Mouse (Mus musculus) thymus, postnatal 14 days (tissue): ENCODE measurements around the gene Dbx1.

Source experiments
- DNase-seq: peaks from one replicate; pipeline ENCODE4 v3.0.0; 2021

Gene Dbx1

DNA sequence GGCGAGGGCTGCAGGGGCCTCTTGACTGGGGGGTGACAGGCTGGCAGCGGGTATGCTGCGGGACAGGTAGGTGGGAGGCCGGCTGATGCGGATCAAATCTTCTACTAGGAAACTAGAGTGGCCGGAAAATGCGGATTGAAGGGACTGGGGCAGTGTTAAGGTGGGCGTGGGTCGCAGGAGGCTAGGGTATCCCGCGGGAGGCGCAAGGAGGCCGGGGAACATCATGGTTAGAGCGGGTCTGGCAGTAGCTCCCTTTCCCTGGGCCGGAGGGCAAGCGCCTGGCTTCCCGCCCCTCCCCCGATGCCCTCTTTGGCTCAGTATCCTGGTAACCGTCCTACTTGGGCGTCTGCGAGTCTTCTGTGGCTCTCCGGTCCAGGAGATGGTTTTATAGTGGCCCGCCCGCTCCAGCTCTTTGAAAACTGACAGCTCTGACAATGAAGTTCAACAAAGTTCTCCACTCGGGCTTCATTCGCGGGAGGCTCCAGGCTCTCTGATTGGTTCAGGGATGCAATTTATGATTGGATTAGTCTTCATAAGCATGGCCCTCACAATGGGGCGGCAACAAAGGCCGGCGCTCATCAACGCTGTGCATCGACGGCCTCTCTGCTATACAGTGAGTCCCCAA, at the start of gene Dbx1:
Dbx1 (minus strand) TSS at position 359 of the 625 bp plus-strand sequence.
- DNase-seq: no peak

DNA sequence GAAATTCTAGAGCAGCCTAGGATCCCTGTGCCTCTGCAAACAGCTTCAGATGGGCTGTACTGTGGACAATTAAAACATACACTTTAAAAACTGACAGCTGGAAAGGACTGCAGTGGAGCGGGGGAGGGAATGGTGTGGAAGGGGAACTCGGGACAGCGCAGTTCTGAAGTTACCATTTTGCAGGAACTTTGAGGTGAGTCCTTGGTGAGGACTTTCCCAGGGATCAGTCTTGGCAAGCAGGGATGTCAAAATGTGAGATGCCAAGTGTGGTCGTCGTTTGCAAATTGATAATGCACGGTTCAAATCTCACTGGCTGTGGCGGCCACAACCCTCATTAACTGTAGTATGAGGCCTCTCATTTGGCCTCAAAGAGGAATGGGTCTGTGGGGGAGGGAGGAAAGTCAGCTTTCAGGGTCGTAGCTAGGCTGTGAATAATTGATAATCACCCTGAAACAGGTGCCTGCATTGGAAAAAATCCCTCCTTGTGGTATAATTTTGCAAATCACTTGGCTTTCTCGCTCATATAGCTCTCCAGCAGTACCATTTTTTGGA, 42.3 kb upstream of the Dbx1 start:
- DNase-seq: no peak

DNA sequence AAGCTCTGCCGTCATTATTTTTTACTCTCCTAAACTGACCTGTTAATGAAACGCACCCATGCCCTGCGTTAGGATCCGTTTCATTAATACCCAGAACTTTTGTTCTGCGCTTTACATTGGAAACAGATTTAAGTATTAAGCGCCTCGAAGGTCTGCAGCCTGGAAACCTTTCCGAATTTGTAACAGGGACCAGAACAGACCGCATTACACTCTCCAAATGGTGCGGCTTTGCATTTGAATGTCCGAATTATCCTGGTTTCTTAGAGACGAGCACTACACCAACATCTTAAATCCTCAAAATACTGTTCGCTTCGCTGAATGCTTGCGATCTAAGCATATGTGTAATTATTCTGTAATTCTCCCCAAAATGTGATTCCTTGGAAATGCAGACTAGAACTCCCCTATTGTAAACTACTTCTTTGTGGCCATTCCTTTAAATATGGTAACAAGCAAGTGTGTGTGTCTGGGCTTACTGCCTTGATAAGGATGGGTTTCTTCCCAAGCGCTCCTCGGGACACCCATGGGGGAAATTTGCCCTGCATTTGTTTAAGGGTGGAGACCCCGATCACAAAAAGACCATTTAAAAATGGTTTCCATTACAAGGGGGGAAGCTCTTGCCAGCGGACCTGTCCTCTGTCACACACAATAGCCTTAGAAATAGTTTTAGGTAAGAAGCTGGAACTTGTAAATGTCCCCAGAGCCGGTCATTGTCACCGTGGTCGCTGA, 41.6 kb upstream of the Dbx1 start:
- no peak for DNase-seq

DNA sequence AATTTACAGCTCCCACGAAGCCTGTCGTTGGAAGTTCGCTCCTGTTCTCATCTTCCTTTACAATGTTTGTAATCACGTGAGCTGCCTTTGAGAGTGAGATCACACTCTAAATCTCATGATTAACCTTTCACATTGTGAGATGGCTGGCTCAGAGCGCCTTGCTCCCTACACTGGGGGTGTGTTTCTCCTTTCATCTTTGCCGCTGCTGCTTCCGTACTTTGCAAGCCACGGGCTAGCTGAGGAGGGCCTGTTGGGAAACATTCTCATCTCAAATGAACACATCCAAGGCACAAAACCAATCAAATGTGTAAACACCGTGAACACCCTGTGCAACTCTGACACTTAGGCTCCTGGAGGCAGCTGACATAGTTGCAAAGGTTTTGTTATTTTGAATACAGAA, 40.5 kb upstream of the Dbx1 start:
- DNase-seq: no peak

- DNase-seq: no peak
These were observed 40.0 kb upstream of the Dbx1 start for GRCm38 (mm10) chr7:49676627-49677026.

- no peak for DNase-seq
These were observed 31.7 kb upstream of the Dbx1 start for GRCm38 (mm10) chr7:49668260-49668857.

GRCm38 (mm10) chr7:49663575-49663974, 26.9 kb upstream of the Dbx1 start:
- no peak for DNase-seq

DNA sequence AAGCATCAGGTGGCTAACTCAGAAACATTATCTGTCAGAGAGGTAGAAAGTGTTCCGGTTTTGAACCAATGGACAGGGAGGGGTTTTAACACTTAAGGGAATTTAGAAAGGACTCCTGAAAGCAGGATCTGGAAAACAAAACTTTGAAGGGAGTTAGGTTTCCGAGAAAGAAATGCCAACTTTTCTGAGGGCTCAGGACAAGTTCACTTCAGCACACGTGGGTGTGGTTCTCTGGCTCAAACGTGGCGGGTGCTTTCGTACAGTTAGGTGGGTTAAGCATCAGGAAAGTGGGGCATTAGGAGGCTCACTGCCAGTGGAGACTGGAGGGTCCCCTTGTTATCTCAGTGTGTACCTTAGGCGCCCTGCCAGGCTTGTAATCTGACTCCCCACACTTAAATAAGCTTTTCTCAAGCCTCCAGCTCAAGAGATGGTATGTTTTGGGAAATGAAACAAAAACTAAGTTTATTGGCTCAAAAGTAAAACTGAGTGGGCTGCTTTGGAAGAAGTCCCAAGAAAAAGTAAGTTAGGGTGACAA, 25.9 kb upstream of the Dbx1 start:
- DNase-seq: no peak

DNA sequence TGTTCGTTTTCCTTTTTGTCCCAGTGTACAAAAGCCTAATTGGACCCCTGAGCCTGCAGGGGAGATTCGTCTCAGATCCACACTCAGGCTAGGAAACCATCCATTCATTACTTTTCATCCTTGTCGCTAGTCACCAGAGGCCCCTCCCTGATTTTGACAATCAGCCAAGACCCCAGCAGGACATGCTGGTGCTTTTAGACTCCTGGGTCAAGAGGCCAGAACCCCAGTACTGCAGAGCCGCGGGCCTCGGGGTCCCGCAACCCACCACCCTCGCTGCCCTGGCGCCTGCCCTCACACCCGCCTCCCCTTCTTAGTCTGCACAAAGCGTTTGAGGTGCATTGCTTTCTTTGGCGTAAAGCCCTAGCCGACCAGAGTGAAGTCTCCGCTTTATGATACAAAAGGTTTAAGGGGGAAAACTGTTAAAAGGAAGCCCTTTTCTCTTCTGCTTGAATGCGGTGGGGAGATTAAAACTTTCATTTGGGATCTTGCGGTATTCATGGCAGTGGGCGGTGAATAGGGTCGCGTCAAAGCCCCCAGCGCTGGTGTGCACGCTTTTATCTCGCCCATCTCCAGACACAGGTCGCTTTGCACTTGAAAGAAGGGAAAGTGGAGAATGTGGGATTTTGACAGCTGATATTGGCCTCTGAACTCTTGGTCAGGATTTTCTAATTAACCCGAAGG, 25.3 kb upstream of the Dbx1 start:
- no peak for DNase-seq

DNA sequence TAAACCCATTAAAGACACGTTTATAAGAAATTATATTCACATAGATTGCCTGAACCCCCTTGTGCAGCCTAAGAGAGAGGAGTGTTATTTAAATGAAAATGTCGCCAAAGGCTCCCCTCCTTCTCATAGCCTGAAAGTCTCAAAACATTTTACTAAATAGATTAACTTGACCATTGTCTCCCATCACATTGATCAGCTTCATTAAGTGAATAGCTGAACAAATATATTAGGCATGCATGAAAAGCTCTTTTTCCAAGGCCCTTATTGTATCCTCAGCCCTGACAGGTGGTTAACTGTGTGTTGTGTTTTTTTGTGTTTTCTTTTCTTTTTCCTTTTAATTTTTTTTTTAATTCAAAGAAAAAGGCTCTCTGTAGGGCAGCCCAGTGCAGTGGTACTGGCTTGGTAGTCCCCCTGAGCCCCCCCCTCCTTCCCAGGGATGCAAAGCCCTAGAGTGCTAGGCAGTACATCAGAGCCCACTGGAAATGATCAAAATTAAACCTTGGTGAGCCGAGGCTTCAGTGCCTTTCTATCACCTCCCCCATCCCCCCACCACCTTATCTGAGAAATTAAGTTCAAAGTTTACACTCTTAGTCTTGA, 4.2 kb upstream of the Dbx1 start:
- no peak for DNase-seq

GRCm38 (mm10) chr7:49639864-49640708, 3.4 kb upstream of the Dbx1 start:
- no peak for DNase-seq

DNA sequence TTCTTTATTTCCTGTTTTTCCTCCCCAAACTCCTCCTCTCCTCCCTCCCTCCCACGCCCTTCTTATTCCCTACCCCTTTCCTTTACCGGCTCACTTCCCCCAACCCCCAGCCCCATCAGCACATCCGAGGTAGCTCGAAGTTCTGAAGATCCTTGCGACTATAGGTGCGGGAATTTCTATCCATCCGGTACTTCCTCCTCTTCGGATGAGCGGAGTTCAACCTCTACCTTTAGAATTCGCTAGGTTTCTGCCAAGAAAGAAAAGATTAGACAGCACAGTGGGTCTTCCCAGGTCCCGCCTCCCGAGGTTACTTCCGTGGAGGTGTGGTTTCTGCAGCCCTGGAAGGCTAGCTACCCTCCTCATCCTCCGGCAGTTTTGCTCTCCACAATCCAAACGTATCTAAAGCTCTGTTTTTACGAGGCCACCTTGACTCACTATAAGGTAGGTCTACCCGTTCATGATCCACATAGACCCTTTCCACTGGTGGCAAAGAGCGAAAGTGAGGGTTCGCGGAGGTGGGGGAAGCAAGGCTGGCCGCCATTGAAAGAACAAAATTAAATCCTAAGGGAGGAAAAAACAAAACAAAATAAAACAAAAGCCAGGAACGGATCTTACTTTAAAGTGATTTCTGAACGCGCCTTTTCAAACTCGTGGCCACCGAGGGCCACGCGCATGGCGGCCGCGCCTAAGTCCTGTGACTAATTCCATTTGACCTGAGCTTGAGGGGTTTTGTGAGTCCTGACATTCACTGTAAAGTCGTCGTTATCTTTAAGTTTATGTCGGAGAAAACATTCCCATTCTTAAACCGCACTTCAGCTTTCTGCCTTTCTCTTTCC, 2.5 kb upstream of the Dbx1 start:
- no peak for DNase-seq

GRCm38 (mm10) chr7:49637851-49638663, 1.4 kb upstream of the Dbx1 start:
- no peak for DNase-seq

- no peak for DNase-seq
These were observed 632 bp upstream of the Dbx1 start for GRCm38 (mm10) chr7:49637281-49637680.

- DNase-seq: no peak
These were observed 678 bp downstream of the Dbx1 start for GRCm38 (mm10) chr7:49635971-49636370.

- no peak for DNase-seq
These were observed 1.5 kb downstream of the Dbx1 start for GRCm38 (mm10) chr7:49635074-49635621.

GRCm38 (mm10) chr7:49634291-49635073, 2.2 kb downstream of the Dbx1 start:
- no peak for DNase-seq

GRCm38 (mm10) chr7:49633375-49633956, 3.2 kb downstream of the Dbx1 start:
- DNase-seq: peak; percentile 53
